Mouse (Mus musculus) kidney, adult 11 months (tissue): ENCODE measurements around the gene Spata32.
"Not testable (repeated sequence)": the region's sequence is repeated elsewhere in the genome, so short reads cannot be mapped to it uniquely, and the experiment has no call there.

Experiments
- DNase-seq: peaks from one replicate; pipeline ENCODE4 v3.0.0; 2022

The Spata32 gene

DNA sequence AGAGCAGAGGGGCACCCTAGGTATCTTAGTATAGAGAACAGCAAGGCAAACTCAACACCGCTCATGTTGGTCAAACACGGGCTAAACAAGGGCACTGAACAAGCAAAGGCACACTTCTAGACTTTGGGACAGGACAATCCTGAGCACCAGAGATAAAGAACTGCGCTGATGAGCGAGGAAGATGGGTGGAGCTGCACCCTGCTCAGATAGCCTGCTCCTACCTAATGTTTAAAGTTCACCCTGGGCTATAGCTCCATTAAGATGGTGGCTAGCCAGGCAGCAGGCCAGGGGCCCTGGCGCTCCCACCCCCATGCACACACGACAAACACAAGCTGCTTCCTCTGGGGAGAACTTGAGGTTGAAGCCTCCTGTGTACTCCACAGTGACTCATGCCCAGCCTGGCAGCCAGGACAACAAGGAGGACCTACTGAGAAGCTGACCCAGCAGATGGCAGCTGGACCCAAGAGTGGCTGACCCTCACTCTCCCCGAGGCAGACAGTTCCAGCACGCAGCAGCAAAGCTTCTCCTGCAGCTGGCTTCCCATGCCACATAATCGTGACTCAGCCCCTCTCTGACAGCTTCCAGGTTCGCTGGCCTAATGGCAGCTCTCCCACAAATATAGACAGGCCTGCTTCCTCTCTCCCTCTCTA, 28.0 kb upstream of the Spata32 start:
- no peak for DNase-seq

DNA sequence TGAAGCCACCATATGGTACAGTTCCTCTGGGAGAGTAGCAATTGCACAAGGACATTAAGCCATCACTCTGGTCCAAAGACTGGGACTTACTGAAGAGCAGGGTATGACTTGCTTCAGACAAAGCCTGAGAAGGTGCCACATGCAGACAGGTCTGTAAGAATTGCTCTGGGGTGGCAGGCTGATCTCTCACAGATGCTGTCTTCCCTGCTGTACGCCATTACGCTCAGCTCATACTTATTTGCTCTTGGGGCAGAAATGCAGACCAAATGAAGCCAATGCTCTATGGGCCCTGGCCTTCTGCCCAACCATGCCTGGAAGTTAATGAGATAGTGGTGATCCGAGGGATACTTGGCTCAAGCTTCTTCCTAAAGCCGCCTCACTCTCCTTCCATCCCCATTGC, 26.6 kb upstream of the Spata32 start:
- no peak for DNase-seq

- DNase-seq: peak; percentile 70
Observed at GRCm38 (mm10) chr11:103240740-103241139, 22.5 kb upstream of the Spata32 start.

GRCm38 (mm10) chr11:103237757-103238156, 19.5 kb upstream of the Spata32 start:
- no peak for DNase-seq

DNA sequence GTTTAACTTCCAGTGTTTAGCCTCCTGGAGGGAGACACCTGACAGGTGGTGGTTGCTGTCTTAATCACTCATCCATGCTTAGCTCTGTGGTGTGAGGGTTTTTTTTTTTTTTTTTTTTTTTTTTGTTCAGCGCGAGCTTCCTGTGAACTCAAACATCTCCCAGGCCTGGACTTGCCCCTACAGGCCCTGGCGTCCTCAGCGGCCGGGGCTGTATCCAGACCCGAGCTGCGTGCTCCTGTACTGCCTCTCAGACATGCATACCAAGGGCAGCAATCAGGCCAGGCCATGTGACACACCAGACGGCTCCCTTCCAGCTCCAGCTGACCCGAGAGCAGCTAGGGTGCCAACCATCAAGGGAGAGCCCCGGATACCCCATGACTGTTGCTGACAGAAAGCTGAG, 18.7 kb upstream of the Spata32 start:
- no peak for DNase-seq

GRCm38 (mm10) chr11:103236431-103236830, 18.2 kb upstream of the Spata32 start:
- no peak for DNase-seq

DNA sequence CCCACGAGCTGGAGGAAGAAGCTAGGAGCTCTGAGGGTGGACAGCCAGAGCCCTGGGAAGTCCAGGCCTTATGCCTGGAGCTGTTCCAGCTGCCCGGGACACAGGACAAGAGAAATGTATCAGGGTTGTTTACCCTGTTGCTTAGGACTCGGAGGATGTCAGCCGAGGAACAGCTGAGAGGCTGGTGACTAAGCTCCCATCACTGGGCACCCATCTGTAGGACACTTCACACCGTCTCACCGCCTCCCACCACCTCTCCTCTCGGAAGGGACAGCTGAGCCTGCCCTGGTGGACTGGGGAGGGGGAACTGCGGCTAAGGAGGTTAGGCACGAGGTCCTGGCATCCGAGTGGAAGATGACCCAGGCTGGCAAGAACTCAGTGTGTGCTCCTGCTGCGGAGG, 17.5 kb upstream of the Spata32 start:
- no peak for DNase-seq

GRCm38 (mm10) chr11:103234447-103234846, 16.2 kb upstream of the Spata32 start:
- no peak for DNase-seq

DNA sequence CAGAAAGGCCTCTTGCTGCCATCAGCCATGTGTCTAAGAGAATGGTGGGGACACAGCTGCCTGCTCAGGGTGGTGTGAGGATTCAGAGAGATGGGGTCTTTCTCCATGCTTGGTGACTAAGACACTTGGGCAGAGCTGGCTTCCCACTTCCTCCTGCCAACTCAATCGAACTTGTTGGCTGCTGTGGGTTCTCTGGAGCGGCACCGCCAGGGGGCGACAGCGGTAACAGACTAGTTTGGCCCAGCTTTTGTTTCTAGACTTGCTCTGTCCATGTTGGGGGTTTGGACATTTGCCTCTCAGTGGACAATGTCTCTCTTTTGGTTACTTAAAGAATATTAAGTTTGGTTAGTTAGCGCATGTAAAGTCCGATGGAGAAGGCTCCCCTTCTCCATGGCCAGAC, 14.7 kb upstream of the Spata32 start:
- DNase-seq: peak; percentile 72

GRCm38 (mm10) chr11:103231367-103231766, 13.1 kb upstream of the Spata32 start:
- DNase-seq: no peak

DNA sequence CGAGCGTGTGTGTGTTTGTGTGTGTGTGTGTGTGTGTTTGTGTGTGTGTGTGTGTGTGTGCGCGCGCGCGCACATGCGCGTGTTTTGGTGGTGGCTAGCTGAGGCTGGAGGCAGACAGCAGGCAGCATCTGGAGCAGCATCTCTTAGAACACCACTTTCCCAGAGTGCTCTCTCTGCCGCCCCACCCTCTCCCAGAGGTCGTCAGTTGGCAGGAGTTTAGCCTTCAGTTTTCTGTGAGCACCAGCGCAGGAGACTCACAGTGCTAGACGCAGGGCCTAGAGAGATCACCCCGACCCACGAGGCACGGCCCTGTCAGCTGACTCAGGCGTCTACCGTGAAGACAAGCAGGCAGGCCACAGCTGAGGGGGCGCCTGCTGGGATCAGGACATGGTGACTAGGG, 12.4 kb upstream of the Spata32 start:
- no peak for DNase-seq

DNA sequence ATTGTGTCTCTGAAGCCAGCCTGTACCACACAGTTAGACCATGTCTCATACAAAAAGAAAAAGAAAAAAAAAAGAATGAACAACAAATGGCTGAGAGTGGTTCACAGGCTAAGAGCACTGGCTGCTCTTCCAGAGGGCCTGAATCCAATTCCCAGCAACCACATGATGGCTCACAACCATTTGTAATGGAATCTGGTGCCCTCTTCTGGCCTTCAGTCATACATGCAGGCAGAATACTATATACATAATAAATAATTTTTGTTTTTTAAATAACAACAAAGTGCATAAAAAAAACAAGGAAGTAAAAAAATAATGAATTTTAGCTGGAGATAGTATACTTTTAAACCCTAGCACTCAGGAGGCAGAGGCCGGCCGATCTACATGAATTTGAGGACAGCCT, 11.4 kb upstream of the Spata32 start:
- DNase-seq: no peak

DNA sequence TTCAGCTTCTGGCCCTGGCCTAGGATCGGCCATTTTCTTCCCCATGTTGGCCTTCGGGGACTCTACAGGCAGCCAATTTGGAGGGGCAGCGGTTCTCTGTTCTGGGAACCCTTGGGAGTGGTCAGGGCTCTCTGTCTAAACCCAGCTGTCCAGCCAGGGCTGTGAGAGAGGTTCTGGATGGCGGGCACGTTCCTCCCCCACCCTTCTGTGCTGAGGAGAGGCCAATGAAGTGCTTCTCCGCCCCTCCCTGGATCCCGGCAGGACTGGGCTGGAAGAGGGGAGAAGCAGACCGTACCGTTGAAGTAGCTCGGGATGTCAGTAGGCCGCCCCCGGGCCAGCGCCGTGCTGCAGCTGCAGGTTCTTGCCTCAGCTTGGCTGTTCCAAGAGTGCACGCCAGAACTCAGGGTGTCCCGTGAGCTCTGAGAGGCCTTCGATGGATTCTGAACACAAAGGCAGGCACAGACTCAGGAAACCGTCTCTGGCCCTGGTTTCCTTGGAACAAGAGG, 5.8 kb upstream of the Spata32 start:
- DNase-seq: no peak

DNA sequence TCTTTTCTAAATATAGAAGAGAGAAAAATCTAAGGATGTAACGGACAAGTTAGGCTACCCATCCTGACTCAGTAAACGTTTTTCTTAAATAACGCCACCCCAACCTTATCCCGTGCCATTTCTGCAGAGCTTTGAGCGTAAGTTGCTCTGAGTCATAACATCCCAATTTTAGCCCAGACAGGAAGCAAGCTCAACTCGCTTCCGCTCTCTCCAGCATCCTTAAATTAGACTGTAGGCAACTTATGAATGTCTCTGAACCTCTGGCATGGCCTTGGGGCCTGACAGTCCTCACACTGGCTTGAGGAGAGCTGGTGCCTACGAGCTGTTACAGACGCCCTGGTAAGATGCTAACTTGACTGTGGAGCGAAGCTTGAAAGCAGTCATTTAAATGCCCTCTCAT, 5.2 kb upstream of the Spata32 start:
- DNase-seq: no peak

DNA sequence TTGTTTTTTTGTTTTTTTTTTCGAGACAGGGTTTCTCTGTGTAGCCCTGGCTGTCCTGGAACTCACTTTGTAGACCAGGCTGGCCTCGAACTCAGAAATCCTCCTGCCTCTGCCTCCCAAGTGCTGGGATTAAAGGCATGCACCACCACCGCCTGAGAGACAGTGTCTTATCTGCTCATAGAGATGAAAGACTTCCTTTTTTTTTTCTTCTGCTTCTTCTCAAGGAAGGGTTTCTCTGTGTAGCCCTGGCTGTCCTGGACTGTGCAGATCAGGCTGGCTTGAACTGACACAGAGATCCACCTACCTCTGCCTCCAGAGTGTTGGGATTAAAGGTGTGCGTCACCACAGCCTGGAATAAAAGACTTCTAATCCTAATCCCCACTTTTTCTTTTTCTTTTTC, 4.5 kb upstream of the Spata32 start:
- DNase-seq: not testable (repeated sequence)

- no peak for DNase-seq
Observed at GRCm38 (mm10) chr11:103221437-103221836, 3.2 kb upstream of the Spata32 start.

DNA sequence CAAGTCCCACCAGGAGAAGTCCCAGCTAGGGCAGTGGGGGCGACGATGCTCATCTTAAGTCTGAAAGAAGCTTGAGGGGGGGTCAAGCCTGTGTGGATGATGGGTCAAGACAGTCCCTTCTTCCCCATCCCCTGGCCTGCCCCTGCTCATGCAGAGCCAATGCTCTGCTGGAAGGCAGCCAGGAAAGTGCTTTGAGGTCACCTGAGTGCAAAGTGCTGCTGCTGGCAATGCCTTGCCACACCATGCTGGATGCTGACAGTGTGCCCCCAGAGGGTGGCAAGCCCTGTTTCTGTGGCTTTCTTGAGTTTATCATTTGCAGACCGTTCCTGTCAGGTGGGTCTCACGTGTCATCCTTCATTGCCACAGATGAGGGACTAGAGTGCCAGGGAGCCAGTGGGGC, 1.8 kb upstream of the Spata32 start:
- peak; percentile 61 for DNase-seq

- no peak for DNase-seq
Observed at GRCm38 (mm10) chr11:103219259-103219658, 1.0 kb upstream of the Spata32 start.

DNA sequence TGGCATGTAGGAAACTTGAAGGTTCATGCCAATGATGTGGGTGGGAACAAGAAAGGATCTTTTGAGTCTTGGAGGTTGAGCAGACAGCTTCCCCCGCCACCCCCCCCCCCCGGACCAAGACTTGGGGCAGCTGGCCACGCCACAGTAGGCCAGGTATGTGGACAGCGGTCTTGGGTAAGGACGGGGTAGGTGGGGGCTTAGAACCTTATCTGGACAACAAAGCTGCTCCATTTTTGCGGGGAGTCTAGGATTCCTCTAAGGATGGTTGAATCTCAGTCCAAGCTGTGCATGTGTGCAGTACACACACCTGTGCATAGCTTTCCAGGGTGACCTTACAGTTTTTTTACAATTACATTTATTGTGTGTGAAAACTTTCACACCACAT, 277 bp upstream of the Spata32 start:
- no peak for DNase-seq

- DNase-seq: no peak
Observed at GRCm38 (mm10) chr11:103215355-103215754, 2.9 kb downstream of the Spata32 start.

- DNase-seq: no peak
Observed at GRCm38 (mm10) chr11:103213712-103214111, 4.5 kb downstream of the Spata32 start.

GRCm38 (mm10) chr11:103210291-103210690, 7.9 kb downstream of the Spata32 start:
- DNase-seq: no peak

- no peak for DNase-seq
Observed at GRCm38 (mm10) chr11:103208458-103208857, 9.8 kb downstream of the Spata32 start, which contains the start of gene 1700023F06Rik. 1700023F06Rik (minus strand) TSS chr11:103208558.

- DNase-seq: no peak
Observed at GRCm38 (mm10) chr11:103206203-103206602, 12.0 kb downstream of the Spata32 start.

DNA sequence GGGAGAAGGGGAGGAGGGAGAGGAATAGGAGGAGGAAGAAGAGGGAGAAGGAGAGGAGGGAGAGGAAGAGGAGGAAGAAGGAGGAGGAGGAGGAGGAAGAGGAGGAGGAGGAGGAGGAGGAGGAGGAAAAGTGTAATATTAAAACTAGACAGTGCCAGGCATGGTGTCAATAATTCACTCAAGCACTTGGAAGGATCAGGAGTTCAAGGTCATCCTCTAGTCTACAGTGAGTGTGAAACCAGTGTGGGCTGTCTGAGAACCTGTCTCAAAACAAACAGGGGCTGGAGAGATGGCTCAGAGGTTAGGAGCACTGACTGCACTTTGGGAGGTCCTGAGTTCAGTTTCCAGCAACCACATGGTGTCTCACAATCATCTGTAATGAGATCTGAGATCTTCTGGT, 15.9 kb downstream of the Spata32 start:
- DNase-seq: no peak
